Mouse (Mus musculus): ENCODE measurements at regions not wholly inside any gene's neighbourhood (a gene's known extent, or its start where the extent isn't known, plus 50 kb on each side); places are given as distances from the start of the nearest gene placed in this dataset.

GRCm38 (mm10) chr3:39222059-39222458 is 335.3 kb downstream of the Fat4 start:
- H3K4me1 ChIP-seq (ENCODE audit: control insufficient read depth, insufficient read depth, insufficient read length), result no peaks in the 10 kb centered on the region
- TF ChIP-seq CTCF (IDR thresholded peaks at IDR 0.05; ENCODE audit: extremely low read depth, insufficient read depth, insufficient read length, insufficient replicate concordance) (no peak), POLR2A (IDR thresholded peaks at IDR 0.05; ENCODE audit: low read depth, low read length) (no peak)
- 94% methylated on average over 4 of the region's 4 CpGs for WGBS
- H3K27me3 ChIP-seq (ENCODE audit: control insufficient read depth, insufficient read depth, low read length), result no peaks in the 10 kb centered on the region
- no peaks in the 10 kb centered on the region for H3K36me3 ChIP-seq (ENCODE audit: control insufficient read depth, insufficient read depth, low read length)
- DNase-seq (ENCODE audit: low read depth in 1 of 2, low spot score in 2 of 2), result no peak
- H3K4me3 ChIP-seq (ENCODE audit: extremely low read depth, insufficient read depth, insufficient read length), result no peak overlapping the region
- H3K27ac ChIP-seq (ENCODE audit: insufficient read depth, low read length), result no peak overlapping the region

DNA sequence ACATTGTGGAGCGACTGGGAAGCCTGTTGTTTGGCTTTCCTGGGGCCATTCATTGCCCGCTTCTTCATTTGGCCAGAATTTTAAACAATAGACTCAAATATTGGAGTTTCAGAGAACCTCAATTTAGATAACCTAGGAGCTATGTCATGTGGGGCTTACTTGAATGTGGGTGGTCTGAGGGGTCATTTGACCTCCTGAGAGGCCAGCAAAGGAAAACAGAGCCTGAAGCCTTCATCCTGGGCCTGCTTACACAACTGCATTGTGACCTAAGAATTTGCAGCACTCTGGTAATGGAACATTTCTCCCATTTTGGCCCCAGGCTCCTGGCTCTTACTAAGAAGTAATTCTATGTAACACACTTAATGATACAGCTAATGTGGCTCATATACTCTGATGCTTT is 348.2 kb downstream of the Fat4 start:
- Histone ChIP-seq H3K27me3 (ENCODE audit: control insufficient read depth, insufficient read depth, low read length) (no peaks in the 10 kb centered on the region), H3K27ac (ENCODE audit: insufficient read depth, low read length) (no peak overlapping the region), H3K4me1 (ENCODE audit: control insufficient read depth, insufficient read depth, insufficient read length) (no peaks in the 10 kb centered on the region), H3K4me3 (ENCODE audit: extremely low read depth, insufficient read depth, insufficient read length) (no peak overlapping the region), H3K36me3 (ENCODE audit: control insufficient read depth, insufficient read depth, low read length) (no peaks in the 10 kb centered on the region)
- no peak for TF ChIP-seq CTCF (IDR thresholded peaks at IDR 0.05; ENCODE audit: extremely low read depth, insufficient read depth, insufficient read length, insufficient replicate concordance)
- no peak for TF ChIP-seq POLR2A (IDR thresholded peaks at IDR 0.05; ENCODE audit: low read depth, low read length)
- 72% methylated on average over 2 of the region's 2 CpGs for WGBS
- DNase-seq (ENCODE audit: low read depth in 1 of 2, low spot score in 2 of 2), result no peak

GRCm38 (mm10) chr3:39248712-39249111 is 362.0 kb downstream of the Fat4 start:
- no peaks in the 10 kb centered on the region for H3K4me1 ChIP-seq (ENCODE audit: control insufficient read depth, insufficient read depth, insufficient read length)
- no peaks in the 10 kb centered on the region for H3K27me3 ChIP-seq (ENCODE audit: control insufficient read depth, insufficient read depth, low read length)
- H3K4me3 ChIP-seq (ENCODE audit: extremely low read depth, insufficient read depth, insufficient read length), result no peak overlapping the region
- no peak overlapping the region for H3K27ac ChIP-seq (ENCODE audit: insufficient read depth, low read length)
- H3K36me3 ChIP-seq (ENCODE audit: control insufficient read depth, insufficient read depth, low read length), result no peaks in the 10 kb centered on the region
- 86% methylated on average over 4 of the region's 4 CpGs for WGBS
- TF ChIP-seq POLR2A (IDR thresholded peaks at IDR 0.05; ENCODE audit: low read depth, low read length) (no peak), CTCF (IDR thresholded peaks at IDR 0.05; ENCODE audit: extremely low read depth, insufficient read depth, insufficient read length, insufficient replicate concordance) (no peak)
- no peak for DNase-seq (ENCODE audit: low read depth in 1 of 2, low spot score in 2 of 2)

DNA sequence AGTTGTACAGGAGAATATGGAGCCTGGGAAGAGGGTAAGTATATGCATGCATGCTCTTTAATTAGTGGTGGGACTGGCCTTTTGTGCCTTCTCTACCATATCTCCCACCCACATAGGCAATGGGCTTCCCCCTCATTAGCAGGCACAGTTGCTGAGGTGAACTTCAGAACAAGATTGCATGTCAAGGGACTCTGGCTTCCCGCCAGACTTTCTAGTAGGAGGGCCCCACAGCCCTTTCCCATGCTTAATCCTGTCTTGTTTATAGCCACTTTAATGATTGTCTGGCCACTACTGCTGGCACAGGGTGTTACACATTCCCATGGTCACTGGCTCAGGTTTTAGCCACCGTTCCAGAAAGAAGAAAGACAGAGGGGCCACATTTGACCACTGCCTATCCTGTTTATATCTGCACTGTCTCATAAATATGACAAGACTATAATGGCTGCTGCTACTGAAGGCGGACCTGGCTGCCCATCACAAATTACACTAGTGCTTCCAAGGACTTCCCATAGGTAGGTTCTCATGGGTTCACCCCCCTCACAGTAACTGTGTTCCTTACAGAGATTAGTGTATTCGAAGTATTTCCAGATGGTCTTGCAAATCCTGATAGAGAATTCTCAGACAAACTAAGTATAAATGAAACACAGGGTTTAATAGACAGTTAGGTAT is 362.6 kb downstream of the Fat4 start:
- 63% methylated on average over 4 of the region's 4 CpGs for WGBS
- Histone ChIP-seq H3K4me1 (ENCODE audit: control insufficient read depth, insufficient read depth, insufficient read length) (no peaks in the 10 kb centered on the region), H3K4me3 (ENCODE audit: extremely low read depth, insufficient read depth, insufficient read length) (no peak overlapping the region), H3K27ac (ENCODE audit: insufficient read depth, low read length) (no peak overlapping the region), H3K27me3 (ENCODE audit: control insufficient read depth, insufficient read depth, low read length) (no peaks in the 10 kb centered on the region), H3K36me3 (ENCODE audit: control insufficient read depth, insufficient read depth, low read length) (no peaks in the 10 kb centered on the region)
- no peak for DNase-seq (ENCODE audit: low read depth in 1 of 2, low spot score in 2 of 2)
- TF ChIP-seq POLR2A (IDR thresholded peaks at IDR 0.05; ENCODE audit: low read depth, low read length) (no peak), CTCF (IDR thresholded peaks at IDR 0.05; ENCODE audit: extremely low read depth, insufficient read depth, insufficient read length, insufficient replicate concordance) (no peak)

- Histone ChIP-seq H3K4me3 (ENCODE audit: extremely low read depth, insufficient read depth, insufficient read length) (no peak overlapping the region), H3K27me3 (ENCODE audit: control insufficient read depth, insufficient read depth, low read length) (no peaks in the 10 kb centered on the region), H3K36me3 (ENCODE audit: control insufficient read depth, insufficient read depth, low read length) (no peaks in the 10 kb centered on the region), H3K4me1 (ENCODE audit: control insufficient read depth, insufficient read depth, insufficient read length) (no peaks in the 10 kb centered on the region), H3K27ac (ENCODE audit: insufficient read depth, low read length) (no peak overlapping the region)
- no peak for DNase-seq (ENCODE audit: low read depth in 1 of 2, low spot score in 2 of 2)
- WGBS, result 92% methylated on average over 1 of the region's 1 CpGs
- no peak for TF ChIP-seq POLR2A (IDR thresholded peaks at IDR 0.05; ENCODE audit: low read depth, low read length)
- TF ChIP-seq CTCF (IDR thresholded peaks at IDR 0.05; ENCODE audit: extremely low read depth, insufficient read depth, insufficient read length, insufficient replicate concordance), result no peak
Observed at GRCm38 (mm10) chr3:39253076-39253475, 366.3 kb downstream of the Fat4 start.

- DNase-seq (ENCODE audit: low read depth in 1 of 2, low spot score in 2 of 2), result no peak
- no peak overlapping the region for H3K27ac ChIP-seq (ENCODE audit: insufficient read depth, low read length)
- WGBS, result 78% methylated on average over 2 of the region's 2 CpGs
Observed at GRCm38 (mm10) chr3:39264671-39265430, 378.1 kb downstream of the Fat4 start.

GRCm38 (mm10) chr3:39265606-39266005 is 378.9 kb downstream of the Fat4 start:
- Histone ChIP-seq H3K27ac (ENCODE audit: insufficient read depth, low read length) (no peak overlapping the region), H3K4me1 (ENCODE audit: control insufficient read depth, insufficient read depth, insufficient read length) (no peaks in the 10 kb centered on the region), H3K36me3 (ENCODE audit: control insufficient read depth, insufficient read depth, low read length) (no peaks in the 10 kb centered on the region), H3K4me3 (ENCODE audit: extremely low read depth, insufficient read depth, insufficient read length) (no peak overlapping the region), H3K27me3 (ENCODE audit: control insufficient read depth, insufficient read depth, low read length) (no peaks in the 10 kb centered on the region)
- DNase-seq (ENCODE audit: low read depth in 1 of 2, low spot score in 2 of 2), result no peak
- WGBS, result 89% methylated on average over 1 of the region's 1 CpGs
- TF ChIP-seq POLR2A (IDR thresholded peaks at IDR 0.05; ENCODE audit: low read depth, low read length) (no peak), CTCF (IDR thresholded peaks at IDR 0.05; ENCODE audit: extremely low read depth, insufficient read depth, insufficient read length, insufficient replicate concordance) (no peak)

More at GRCm38 (mm10) chr3:39264671-39265430, 378.1 kb downstream of the Fat4 start:
- TF ChIP-seq POLR2A (IDR thresholded peaks at IDR 0.05; ENCODE audit: low read depth, low read length) (no peak), CTCF (IDR thresholded peaks at IDR 0.05; ENCODE audit: extremely low read depth, insufficient read depth, insufficient read length, insufficient replicate concordance) (no peak)
- Histone ChIP-seq H3K27me3 (ENCODE audit: control insufficient read depth, insufficient read depth, low read length) (no peaks in the 10 kb centered on the region), H3K4me3 (ENCODE audit: extremely low read depth, insufficient read depth, insufficient read length) (no peak overlapping the region), H3K4me1 (ENCODE audit: control insufficient read depth, insufficient read depth, insufficient read length) (no peaks in the 10 kb centered on the region), H3K36me3 (ENCODE audit: control insufficient read depth, insufficient read depth, low read length) (no peaks in the 10 kb centered on the region)

Measured in spleen, adult 2 months (tissue).